Mouse (Mus musculus) megakaryocyte, embryonic 14.5 days (primary cell): Measurements from ENCODE around the gene Pqlc2.

Experiments
- FLI1 ChIP-seq: IDR thresholded peaks from 2 replicates; pipeline ENCODE4 v1.6.1; 2012; ENCODE audit warnings: low read length, inconsistent platforms, mixed read lengths
- GATA1 ChIP-seq: IDR thresholded peaks from 3 replicates; pipeline ENCODE4 v1.6.1; 2012; ENCODE audit warnings: mixed read lengths, low read length, inconsistent platforms, borderline replicate concordance

DNA sequence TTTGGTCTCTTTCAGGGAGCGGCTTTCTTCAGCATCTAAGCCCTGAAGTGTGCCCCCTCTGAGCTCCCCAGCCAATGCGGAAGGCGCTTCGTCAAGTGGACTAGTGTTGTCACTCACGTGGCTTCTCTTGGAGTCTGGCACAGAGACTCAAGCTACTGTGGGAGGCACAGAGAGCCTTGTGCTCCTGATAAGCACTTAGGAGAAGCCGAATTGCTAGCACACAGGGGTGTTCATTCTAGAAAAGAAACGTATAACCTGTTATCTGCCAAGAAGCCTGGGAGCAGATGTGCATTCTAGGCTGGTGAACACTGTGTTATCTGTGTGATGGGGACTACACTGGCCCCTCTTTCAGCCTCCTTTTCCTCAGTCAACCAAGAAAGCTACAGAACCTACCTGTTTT is 25.0 kb upstream of the Pqlc2 start:
- TF ChIP-seq GATA1, result no peak
- TF ChIP-seq FLI1, result no peak
